Mouse (Mus musculus) hindlimb bud, embryonic 11.5 days (tissue): Measurements from ENCODE around the gene Tnfaip1.
"Not testable (repeated sequence)": the region's sequence is repeated elsewhere in the genome, so short reads cannot be mapped to it uniquely, and the experiment has no call there.

ENCODE experiments used
- DNase-seq: peaks from one replicate; pipeline ENCODE4 v3.0.0-alpha.2; 2012; ENCODE audit warnings: low read depth, low spot score; ENCODE audit errors: extremely low spot score

Gene Tnfaip1

GRCm38 (mm10) chr11:78536080-78536689, at the start of gene Tnfaip1, which contains the start of gene Ift20:
Gene Tnfaip1, minus strand, starts transcription at chr11:78536332.
Gene Ift20, plus strand, starts transcription at chr11:78536361.
- peak; percentile 93 for DNase-seq

GRCm38 (mm10) chr11:78582848-78583247, 46.7 kb upstream of the Tnfaip1 start:
- DNase-seq, result no peak

GRCm38 (mm10) chr11:78574975-78575374, 38.8 kb upstream of the Tnfaip1 start:
- no peak for DNase-seq

GRCm38 (mm10) chr11:78574536-78574935, 38.4 kb upstream of the Tnfaip1 start:
- DNase-seq, result no peak

GRCm38 (mm10) chr11:78574031-78574430, 37.9 kb upstream of the Tnfaip1 start:
- DNase-seq, result not testable (repeated sequence)

GRCm38 (mm10) chr11:78571854-78572253, 35.7 kb upstream of the Tnfaip1 start:
- DNase-seq, result no peak

GRCm38 (mm10) chr11:78571441-78571840, 35.3 kb upstream of the Tnfaip1 start:
- DNase-seq, result no peak

GRCm38 (mm10) chr11:78569806-78570205, 33.7 kb upstream of the Tnfaip1 start:
- no peak for DNase-seq

GRCm38 (mm10) chr11:78568827-78569226, 32.7 kb upstream of the Tnfaip1 start:
- DNase-seq, result no peak

GRCm38 (mm10) chr11:78567614-78568013, 31.5 kb upstream of the Tnfaip1 start:
- DNase-seq, result no peak

GRCm38 (mm10) chr11:78566775-78567174, 30.6 kb upstream of the Tnfaip1 start:
- no peak for DNase-seq

- peak; percentile 52 for DNase-seq
Observed at GRCm38 (mm10) chr11:78560447-78560846, 24.3 kb upstream of the Tnfaip1 start.

- no peak for DNase-seq
Observed at GRCm38 (mm10) chr11:78557241-78557640, 21.1 kb upstream of the Tnfaip1 start.

GRCm38 (mm10) chr11:78556070-78556469, 19.9 kb upstream of the Tnfaip1 start:
- no peak for DNase-seq

GRCm38 (mm10) chr11:78555623-78556022, 19.5 kb upstream of the Tnfaip1 start:
- no peak for DNase-seq

- DNase-seq, result no peak
Observed at GRCm38 (mm10) chr11:78551059-78551398, 14.9 kb upstream of the Tnfaip1 start.

- DNase-seq, result peak; percentile 69
Observed at GRCm38 (mm10) chr11:78550168-78551058, 14.3 kb upstream of the Tnfaip1 start, which contains the start of gene Tmem97. Gene Tmem97, minus strand, starts transcription at chr11:78550777.

GRCm38 (mm10) chr11:78549491-78549987, 13.4 kb upstream of the Tnfaip1 start:
- DNase-seq, result no peak

GRCm38 (mm10) chr11:78547718-78548460, 11.8 kb upstream of the Tnfaip1 start:
- DNase-seq, result no peak

GRCm38 (mm10) chr11:78545181-78545580, 9.0 kb upstream of the Tnfaip1 start:
- no peak for DNase-seq

- DNase-seq, result no peak
Observed at GRCm38 (mm10) chr11:78544449-78545111, 8.4 kb upstream of the Tnfaip1 start.
